Mouse (Mus musculus): ENCODE measurements at regions not wholly inside any gene's neighbourhood (a gene's known extent, or its start where the extent isn't known, plus 50 kb on each side); places are given as distances from the start of the nearest gene placed in this dataset.

DNA sequence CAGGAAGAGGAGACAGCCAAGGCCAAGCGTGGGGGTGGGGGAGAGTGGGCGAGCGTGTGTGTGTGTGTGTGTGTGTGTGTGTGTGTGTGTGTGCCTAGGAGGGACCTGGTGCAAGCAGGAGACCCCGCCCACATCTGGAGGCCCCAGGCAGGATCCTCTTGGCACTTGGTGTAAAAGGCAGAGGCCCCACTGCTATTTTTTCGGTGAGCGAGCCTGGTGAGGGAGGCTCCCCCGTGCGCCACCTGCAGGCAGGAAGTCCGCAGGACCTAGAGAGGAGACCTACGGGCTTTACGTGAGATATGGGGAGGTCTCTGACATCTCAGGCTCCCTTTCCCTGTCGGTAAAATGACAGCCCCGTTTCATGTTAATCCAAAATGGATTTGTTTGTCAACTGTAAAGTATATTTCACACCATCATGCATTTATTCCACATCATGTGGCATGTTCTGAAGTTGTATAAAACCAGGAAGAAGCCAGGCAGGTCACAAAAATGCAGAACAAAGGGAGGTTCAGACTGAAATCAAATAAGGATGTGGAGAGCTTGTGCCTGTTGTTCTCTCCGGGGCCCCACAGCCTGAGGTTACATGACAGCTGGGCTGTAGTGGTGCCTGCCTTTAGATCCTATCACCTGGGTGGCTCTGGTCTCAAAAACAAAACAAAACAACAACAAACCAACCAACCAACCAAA lies 89.3 kb upstream of the Tmpo start:
- DNase-seq (ENCODE audit: low read depth, low spot score) = no peak
- POLR2A ChIA-PET = no interaction called here
- CTCF ChIA-PET = interaction anchor here (1.0 kb wide), 1 partner anchor 198 kb away, joined by 3 read pairs; no protein-coding TSS in a partner anchor
- in situ Hi-C loops (cut with MboI; ENCODE audit: low pct_unique_long_range_greater_than_20kb) = no loop called here
- TF ChIP-seq CTCF (IDR thresholded peaks at IDR 0.05) = peak; percentile 56
- H3K27me3 ChIP-seq = no peaks in the 10 kb centered on the region
- peak; percentile 28 for ATAC-seq

DNA sequence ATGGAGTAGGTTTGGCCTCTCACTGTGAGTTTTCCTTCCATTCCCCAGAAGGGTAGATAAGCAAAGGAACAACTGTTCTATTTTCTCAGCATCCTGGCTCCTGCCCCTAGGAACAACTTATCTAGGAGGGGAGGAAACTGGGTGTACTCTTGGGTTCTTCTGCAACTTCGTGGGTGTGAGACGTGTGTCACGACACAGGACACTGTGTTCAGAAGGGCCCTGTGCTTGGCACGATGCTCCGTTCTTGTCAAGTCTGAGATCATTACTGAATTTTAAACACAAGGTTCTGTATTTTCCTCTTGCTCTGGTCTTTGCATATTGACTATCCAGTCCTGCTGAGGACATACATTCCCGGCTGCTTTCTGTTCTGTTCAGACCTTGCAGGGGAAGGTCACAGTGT lies 86.8 kb upstream of the Tmpo start:
- in situ Hi-C loops (cut with MboI; ENCODE audit: low pct_unique_long_range_greater_than_20kb) = no loop called here
- no peak for DNase-seq (ENCODE audit: low read depth, low spot score)
- H3K27me3 ChIP-seq = no peaks in the 10 kb centered on the region
- ChIA-PET CTCF (interaction anchor here (1.0 kb wide), 1 partner anchor 8 kb away, joined by 3 read pairs; no protein-coding TSS in a partner anchor), POLR2A (no interaction called here)
- no peak for ATAC-seq
- no peak for TF ChIP-seq CTCF (IDR thresholded peaks at IDR 0.05)

DNA sequence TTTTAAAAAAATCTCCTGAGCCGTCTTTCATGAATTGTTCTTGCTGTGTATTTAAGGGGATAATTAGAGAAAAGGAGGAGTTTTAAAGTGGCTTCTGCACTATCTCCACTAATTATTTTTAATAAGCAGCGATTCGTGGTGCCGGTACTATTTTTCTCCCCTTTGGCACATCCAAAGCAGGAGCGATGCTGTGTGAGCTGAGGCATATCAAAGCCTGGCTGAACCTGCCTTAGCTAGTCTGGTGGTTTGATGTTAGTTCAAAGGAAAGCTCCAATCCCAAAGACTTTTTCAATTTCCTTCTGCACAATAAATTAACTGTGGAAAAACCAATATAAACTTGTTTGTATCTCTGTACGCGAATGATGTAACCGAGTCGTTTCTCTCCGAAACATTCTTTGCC lies 79.3 kb upstream of the Tmpo start:
- no peak for ATAC-seq
- in situ Hi-C loops (cut with MboI; ENCODE audit: low pct_unique_long_range_greater_than_20kb) = no loop called here

DNA sequence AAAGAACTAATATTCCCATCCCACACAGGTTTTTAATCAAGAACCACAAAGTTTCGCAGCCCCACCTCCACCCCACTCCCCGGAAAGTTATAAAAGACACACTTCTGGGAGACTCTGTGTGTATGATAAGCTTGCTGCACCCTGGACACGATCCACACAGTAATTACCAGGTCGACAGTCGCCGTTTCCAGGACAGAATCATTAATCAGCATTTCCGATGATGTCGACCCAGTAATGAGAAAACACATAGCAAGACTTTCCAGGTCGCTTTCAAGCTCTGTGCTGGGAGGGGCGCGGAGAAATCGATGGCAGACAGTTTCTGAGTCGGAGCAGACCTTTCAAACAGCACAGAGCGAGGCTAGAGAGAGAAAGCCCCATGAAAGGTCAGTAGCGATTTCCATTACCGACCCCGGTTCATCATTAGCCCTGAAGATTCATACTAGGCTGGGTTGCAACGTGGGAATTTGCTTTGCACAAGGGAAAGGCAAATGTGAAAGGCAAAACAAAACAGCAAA lies 68.6 kb upstream of the Tmpo start:
- CTCF ChIA-PET = no interaction called here
- TF ChIP-seq CTCF (IDR thresholded peaks at IDR 0.05) = no peak
- DNase-seq (ENCODE audit: low read depth, low spot score) (no peak), ATAC-seq (no peak)
- H3K27me3 ChIP-seq = no peaks in the 10 kb centered on the region
- in situ Hi-C loops (cut with MboI; ENCODE audit: low pct_unique_long_range_greater_than_20kb) = loop anchor here (10.0 kb wide), 1 partner anchor 515 kb away; no protein-coding TSS in a partner anchor
- POLR2A ChIA-PET = no interaction called here

More for the DNA sequence above, 79.3 kb upstream of the Tmpo start:
- CTCF ChIA-PET = no interaction called here
- POLR2A ChIA-PET = no interaction called here
- TF ChIP-seq CTCF (IDR thresholded peaks at IDR 0.05) = no peak
- no peaks in the 10 kb centered on the region for H3K27me3 ChIP-seq
- DNase-seq (ENCODE audit: low read depth, low spot score) = no peak

DNA sequence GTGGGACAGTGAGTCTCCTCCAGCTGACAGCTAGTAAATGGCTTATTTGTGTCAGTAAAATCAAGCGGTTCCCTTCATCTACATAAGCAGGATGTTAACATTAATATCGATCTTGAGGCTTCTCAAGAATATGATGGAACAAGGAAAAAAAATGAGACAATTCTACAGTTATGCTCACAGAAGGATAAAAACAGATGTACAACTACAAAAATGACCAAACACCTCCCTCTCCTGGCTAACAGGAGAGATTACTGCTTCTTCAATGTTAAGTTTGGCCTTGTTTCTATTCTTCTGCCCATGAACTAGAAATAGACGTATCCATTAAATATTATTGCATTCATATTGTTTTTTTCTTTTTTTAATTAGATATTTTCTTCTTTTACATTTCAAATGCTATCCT lies 63.2 kb upstream of the Tmpo start:
- H3K27me3 ChIP-seq = no peaks in the 10 kb centered on the region
- TF ChIP-seq CTCF (IDR thresholded peaks at IDR 0.05) = peak; percentile 49
- ChIA-PET CTCF (interaction anchor here (0.8 to 1.7 kb wide), 3 partner anchors 53 to 211 kb away, joined by 3 to 6 read pairs (median 4); no protein-coding TSS in a partner anchor), POLR2A (no interaction called here)
- no peak for ATAC-seq
- in situ Hi-C loops (cut with MboI; ENCODE audit: low pct_unique_long_range_greater_than_20kb) = loop anchor here (5.0 to 10.0 kb wide), 2 partner anchors 167 to 509 kb away; no protein-coding TSS in a partner anchor
- DNase-seq (ENCODE audit: low read depth, low spot score) = no peak

DNA sequence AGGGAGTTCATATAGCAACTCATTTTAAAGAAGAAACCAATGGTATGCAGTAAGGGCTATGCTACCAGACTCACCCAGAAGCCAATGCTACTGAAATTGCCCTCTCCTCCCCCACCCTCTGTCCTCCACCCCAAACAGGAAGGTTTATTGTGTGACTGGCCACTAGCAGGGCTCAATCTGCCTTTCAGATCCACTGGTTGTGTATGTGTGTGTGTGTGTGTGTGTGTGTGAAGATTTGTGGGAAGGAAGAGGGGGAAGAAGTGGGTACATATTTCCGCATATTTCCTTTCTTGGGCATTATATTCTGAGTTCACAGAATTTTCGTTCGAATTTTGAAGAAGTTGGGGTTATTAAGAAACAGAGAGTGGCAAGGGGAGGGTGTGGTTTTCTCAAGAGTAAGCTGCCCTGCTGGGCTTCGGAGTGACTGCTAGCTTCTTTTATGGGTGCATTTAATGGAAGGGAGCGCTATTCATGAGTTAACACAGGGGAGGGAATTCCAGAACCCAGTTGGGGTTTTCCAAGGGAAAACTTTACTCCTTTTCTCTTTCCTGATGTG lies 61.5 kb upstream of the Tmpo start:
- POLR2A ChIA-PET = no interaction called here
- in situ Hi-C loops (cut with MboI; ENCODE audit: low pct_unique_long_range_greater_than_20kb) = loop anchor here (5.0 to 10.0 kb wide), 2 partner anchors 165 to 508 kb away; no protein-coding TSS in a partner anchor
- no peaks in the 10 kb centered on the region for H3K27me3 ChIP-seq
- CTCF ChIA-PET = interaction anchor here (1.1 to 1.7 kb wide), 5 partner anchors 9 to 209 kb away, joined by 3 to 6 read pairs (median 3); partner anchors contain the start of genes Apaf1 and Ikbip
- TF ChIP-seq CTCF (IDR thresholded peaks at IDR 0.05) = no peak
- no peak for ATAC-seq
- no peak for DNase-seq (ENCODE audit: low read depth, low spot score)

DNA sequence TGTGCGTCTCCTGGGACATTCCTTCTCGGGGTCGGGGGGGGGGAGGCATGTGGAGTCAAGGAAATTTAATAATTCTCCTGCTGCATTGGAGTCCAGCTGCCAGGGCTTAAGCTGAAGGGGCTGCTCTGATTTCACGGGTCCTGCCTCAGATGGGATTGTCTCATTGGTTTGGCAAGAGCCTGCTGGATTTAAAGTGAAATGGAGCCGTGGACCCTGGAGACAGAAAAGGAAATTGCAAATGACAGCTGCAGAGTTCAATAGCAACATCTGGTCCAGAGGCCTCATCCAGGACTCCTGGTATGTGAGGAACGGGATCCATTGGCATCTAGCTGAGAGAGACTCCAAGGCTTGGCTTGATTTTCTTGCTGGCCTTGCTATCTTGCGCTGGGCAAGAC lies 60.5 kb upstream of the Tmpo start:
- no peaks in the 10 kb centered on the region for H3K27me3 ChIP-seq
- in situ Hi-C loops (cut with MboI; ENCODE audit: low pct_unique_long_range_greater_than_20kb) = loop anchor here (5.0 to 10.0 kb wide), 2 partner anchors 164 to 507 kb away; no protein-coding TSS in a partner anchor
- DNase-seq (ENCODE audit: low read depth, low spot score) (no peak), ATAC-seq (peak; percentile 18)
- POLR2A ChIA-PET = interaction anchor here (1.0 kb wide), 1 partner anchor 80 kb away, joined by 3 read pairs; no protein-coding TSS in a partner anchor
- TF ChIP-seq CTCF (IDR thresholded peaks at IDR 0.05) = no peak
- CTCF ChIA-PET = interaction anchor here (1.1 to 1.4 kb wide), 2 partner anchors 60 to 70 kb away, joined by 3 read pairs; no protein-coding TSS in a partner anchor

DNA sequence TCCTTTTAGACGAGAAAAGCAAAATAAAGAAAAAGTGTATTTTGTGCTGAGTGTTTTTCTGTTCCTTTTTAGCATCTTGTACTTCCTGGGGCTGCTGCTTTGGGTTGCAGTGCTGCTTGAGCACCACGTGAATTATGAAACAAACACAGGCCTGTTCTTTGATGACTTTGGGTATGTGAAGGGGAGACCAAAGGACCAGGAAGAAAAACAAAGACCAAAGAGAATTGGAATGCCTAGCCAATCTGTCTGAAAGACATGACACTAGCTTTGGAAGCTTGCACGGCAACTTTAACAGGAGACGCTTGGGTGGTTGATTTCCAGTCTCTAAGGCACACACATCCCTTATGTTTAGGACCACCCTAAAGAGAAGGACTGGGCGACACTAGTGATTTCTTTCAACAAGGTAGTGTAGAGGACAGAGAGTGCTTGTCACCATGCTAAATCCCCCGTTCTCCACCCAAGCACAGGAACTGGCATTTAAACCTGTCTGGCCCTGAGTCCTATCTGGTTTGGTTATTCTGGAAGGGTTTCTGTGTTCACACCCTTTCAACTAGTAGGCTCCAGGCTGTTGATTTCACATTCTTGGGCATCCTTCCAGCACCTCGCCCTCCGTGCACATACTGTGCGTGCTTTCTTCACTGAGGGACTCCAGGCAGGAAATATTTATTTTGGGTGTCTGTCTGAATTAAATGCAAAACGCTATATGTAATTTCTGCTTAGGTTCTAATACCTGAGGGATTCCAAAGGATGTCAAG lies 59.9 kb upstream of the Tmpo start:
- ChIA-PET CTCF (interaction anchor here (1.1 to 1.4 kb wide), 2 partner anchors 59 to 69 kb away, joined by 3 read pairs; no protein-coding TSS in a partner anchor), POLR2A (interaction anchor here (1.0 kb wide), 1 partner anchor 79 kb away, joined by 3 read pairs; no protein-coding TSS in a partner anchor)
- DNase-seq (ENCODE audit: low read depth, low spot score) = no peak
- in situ Hi-C loops (cut with MboI; ENCODE audit: low pct_unique_long_range_greater_than_20kb) = loop anchor here (5.0 to 10.0 kb wide), 2 partner anchors 164 to 506 kb away; no protein-coding TSS in a partner anchor
- TF ChIP-seq CTCF (IDR thresholded peaks at IDR 0.05) = no peak
- H3K27me3 ChIP-seq = no peaks in the 10 kb centered on the region
- ATAC-seq = peak; percentile 85

DNA sequence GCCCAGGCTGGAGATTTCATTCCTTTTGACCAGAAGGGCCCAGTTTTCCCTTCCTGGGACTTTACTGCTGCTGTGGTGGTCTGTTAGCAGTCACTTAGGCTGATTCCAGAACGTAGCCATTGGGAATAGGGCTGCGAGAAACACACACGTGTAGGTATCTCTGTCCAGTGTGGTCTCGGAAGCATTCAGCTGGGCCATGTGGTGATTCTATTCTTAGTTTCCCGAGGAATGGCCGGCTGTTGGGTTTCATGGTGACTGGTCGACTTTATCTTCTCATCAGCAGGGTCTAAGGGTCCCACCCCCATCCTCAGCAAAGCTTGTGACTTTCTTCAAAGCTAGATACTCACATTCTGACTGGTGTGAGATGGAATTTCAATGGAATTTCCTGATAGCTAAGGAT lies 59.2 kb upstream of the Tmpo start:
- in situ Hi-C loops (cut with MboI; ENCODE audit: low pct_unique_long_range_greater_than_20kb) = loop anchor here (5.0 to 10.0 kb wide), 2 partner anchors 163 to 506 kb away; no protein-coding TSS in a partner anchor
- TF ChIP-seq CTCF (IDR thresholded peaks at IDR 0.05) = no peak
- ATAC-seq (no peak), DNase-seq (ENCODE audit: low read depth, low spot score) (no peak)
- ChIA-PET CTCF (interaction anchor here (1.4 kb wide), 1 partner anchor 59 kb away, joined by 3 read pairs; no protein-coding TSS in a partner anchor), POLR2A (no interaction called here)
- H3K27me3 ChIP-seq = no peaks in the 10 kb centered on the region

DNA sequence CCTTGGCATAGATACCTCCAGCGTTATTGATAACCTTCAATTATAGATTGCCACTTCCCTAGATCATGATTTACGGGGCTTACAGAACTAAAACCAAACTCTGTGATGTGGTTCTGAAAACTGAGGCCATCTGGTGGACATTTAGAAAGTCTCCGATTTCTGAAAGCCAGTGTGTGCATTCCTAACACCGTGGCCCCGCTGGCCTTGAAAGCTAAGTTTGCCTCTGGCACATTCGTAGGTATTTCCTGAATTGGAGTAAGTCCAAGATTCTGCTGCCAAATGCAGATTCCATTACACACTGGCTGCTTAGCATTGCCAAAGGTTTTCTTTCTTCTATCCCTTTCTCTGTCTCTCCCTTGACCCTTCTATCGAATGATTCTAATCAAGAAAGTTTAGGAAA lies 55.7 kb upstream of the Tmpo start:
- ChIA-PET POLR2A (no interaction called here), CTCF (interaction anchor here (0.9 to 2.1 kb wide), 7 partner anchors 10 to 69 kb away, joined by 3 to 8 read pairs (median 6); no protein-coding TSS in a partner anchor)
- no peaks in the 10 kb centered on the region for H3K27me3 ChIP-seq
- peak; percentile 80 for TF ChIP-seq CTCF (IDR thresholded peaks at IDR 0.05)
- peak; percentile 62 for DNase-seq (ENCODE audit: low read depth, low spot score)
- ATAC-seq = peak; percentile 82
- in situ Hi-C loops (cut with MboI; ENCODE audit: low pct_unique_long_range_greater_than_20kb) = loop anchor here (5.0 kb wide), 1 partner anchor 40 kb away; no protein-coding TSS in a partner anchor
